Mouse (Mus musculus) cerebellum, adult 2 months (tissue): ENCODE data around the gene Psmd8. TPM values are rescaled to one million over a fixed set of nuclear protein-coding genes. Genes with fewer than 3 reads are reported as not detected.
"Not testable (repeated sequence)": the region's sequence is repeated elsewhere in the genome, so short reads cannot be mapped to it uniquely, and the experiment has no call there.

ENCODE experiments used
- DNase-seq, 2 experiments: peaks; one replicate each; pipeline ENCODE4 v3.0.0; 2021
- H3K27ac ChIP-seq: fragments of 200-500 bp; 2 replicates; pipeline ENCODE4 v1.5.1; 2012; ENCODE audit warnings: low read length, control low read depth, inconsistent platforms; ENCODE audit not compliant: insufficient read depth
- H3K27me3 ChIP-seq: fragments of 200-500 bp; 2 replicates; pipeline ENCODE4 v1.6.1; 2012; ENCODE audit warnings: inconsistent platforms, mild to moderate bottlenecking, low read length, moderate library complexity; ENCODE audit not compliant: control insufficient read depth, insufficient read depth
- H3K4me1 ChIP-seq: fragments of 200-500 bp; 2 replicates; pipeline ENCODE4 v1.6.1; 2011; ENCODE audit warnings: low read length; ENCODE audit not compliant: control insufficient read depth, insufficient read depth
- H3K4me3 ChIP-seq: fragments of 200-500 bp; replicated peaks from 2 replicates; pipeline ENCODE3; 2011; ENCODE audit warnings: mild to moderate bottlenecking, low read depth, low read length, control low read depth; ENCODE audit not compliant: insufficient read depth
- CTCF ChIP-seq: fragments of 200-500 bp; IDR thresholded peaks from 2 replicates; pipeline ENCODE4 v1.5.1; 2011; ENCODE audit warnings: low read depth, mild to moderate bottlenecking, control low read depth, low read length, moderate library complexity, borderline replicate concordance; ENCODE audit not compliant: insufficient read depth
- POLR2A ChIP-seq: fragments of 200-500 bp; IDR thresholded peaks from 2 replicates; pipeline ENCODE4 v1.6.1; 2011; ENCODE audit warnings: low read length, control low read depth, borderline replicate concordance; ENCODE audit not compliant: insufficient read depth
- WGBS: fragments of 180-500 bp; shearing (Covaris S2); methylation state at CpG from one replicate; pipeline ENCODE4 v1.1.7; 2018; 5-methylcytosine and 5-hydroxymethylcytosine counted together
- polyA plus RNA-seq: library from polyadenylated mRNA; depleted of rRNA; stranded (reverse); fragments of >200 nt; gene quantifications from 2 replicates; pipeline ENCODE4 v1.2.3, GENCODE M21; 2012

Psmd8 gene
- polyA plus RNA-seq, 1 experiment, result 239 TPM

- no peak overlapping the region for H3K27ac ChIP-seq
- TF ChIP-seq CTCF (no peak), POLR2A (no peak)
- H3K27me3 ChIP-seq, result no peaks in the 10 kb centered on the region
- no peak overlapping the region for H3K4me3 ChIP-seq
- H3K4me1 ChIP-seq, result no peaks in the 10 kb centered on the region
- DNase-seq, result no peak
- WGBS, result 31% methylated on average over 26 of the region's 26 CpGs
These were observed 31.8 kb upstream of the Psmd8 start for GRCm38 (mm10) chr7:29212199-29212765.

- peak overlapping the region; percentile 46 for H3K4me3 ChIP-seq
- WGBS, result 5% methylated on average over 34 of the region's 34 CpGs
- no peaks in the 10 kb centered on the region for H3K4me1 ChIP-seq
- TF ChIP-seq POLR2A (no peak), CTCF (no peak)
- H3K27me3 ChIP-seq, result no peaks in the 10 kb centered on the region
- H3K27ac ChIP-seq, result no peak overlapping the region
- peak; percentile 41 to 42 for DNase-seq
These were observed 31.1 kb upstream of the Psmd8 start for GRCm38 (mm10) chr7:29211415-29212198.

- H3K27ac ChIP-seq, DNase-seq, H3K4me1 ChIP-seq, H3K27me3 ChIP-seq: not testable (repeated sequence)
- 22% methylated on average over 15 of the region's 15 CpGs for WGBS
- peak overlapping the region; percentile 46 for H3K4me3 ChIP-seq
These were observed 30.5 kb upstream of the Psmd8 start for GRCm38 (mm10) chr7:29211013-29211412.

- DNase-seq, result no peak
- Histone ChIP-seq H3K27me3 (no peaks in the 10 kb centered on the region), H3K4me1 (no peaks in the 10 kb centered on the region), H3K4me3 (no peak overlapping the region), H3K27ac (no peak overlapping the region)
- TF ChIP-seq POLR2A (no peak), CTCF (no peak)
- WGBS, result 81% methylated on average over 6 of the region's 6 CpGs
These were observed 22.1 kb upstream of the Psmd8 start for GRCm38 (mm10) chr7:29202577-29202976.

GRCm38 (mm10) chr7:29194230-29194629 is 13.7 kb upstream of the Psmd8 start:
- 93% methylated on average over 1 of the region's 1 CpGs for WGBS
- not testable (repeated sequence) for DNase-seq, H3K27ac ChIP-seq, H3K4me1 ChIP-seq, H3K27me3 ChIP-seq, H3K4me3 ChIP-seq

- not testable (repeated sequence) for H3K4me3 ChIP-seq, DNase-seq, H3K27me3 ChIP-seq, H3K4me1 ChIP-seq, H3K27ac ChIP-seq
- WGBS, result 81% methylated on average over 4 of the region's 4 CpGs
These were observed 822 bp upstream of the Psmd8 start for GRCm38 (mm10) chr7:29181323-29181722.

- peak overlapping the region; percentile 32 for H3K4me3 ChIP-seq
- peaks cover 7% of the 10 kb centered on the region for H3K4me1 ChIP-seq
- H3K27me3 ChIP-seq, result no peaks in the 10 kb centered on the region
- H3K27ac ChIP-seq, result no peak overlapping the region
- no peak for TF ChIP-seq CTCF
- TF ChIP-seq POLR2A, result no peak
- 38% methylated on average over 5 of the region's 5 CpGs for WGBS
- no peak for DNase-seq
These were observed 344 bp upstream of the Psmd8 start for GRCm38 (mm10) chr7:29180854-29181236.

GRCm38 (mm10) chr7:29179323-29179722 is 1.2 kb downstream of the Psmd8 start:
- H3K27me3 ChIP-seq, result no peaks in the 10 kb centered on the region
- no peak for DNase-seq
- peaks cover 7% of the 10 kb centered on the region for H3K4me1 ChIP-seq
- 43% methylated on average over 7 of the region's 7 CpGs for WGBS
- TF ChIP-seq CTCF (no peak), POLR2A (no peak)
- H3K4me3 ChIP-seq, result peak overlapping the region; percentile 50
- H3K27ac ChIP-seq, result no peak overlapping the region

- TF ChIP-seq CTCF, result no peak
- no peak for TF ChIP-seq POLR2A
- H3K4me1 ChIP-seq, result peaks cover 7% of the 10 kb centered on the region
- DNase-seq, result no peak
- no peak overlapping the region for H3K4me3 ChIP-seq
- 87% methylated on average over 4 of the region's 4 CpGs for WGBS
- H3K27me3 ChIP-seq, result no peaks in the 10 kb centered on the region
- H3K27ac ChIP-seq, result no peak overlapping the region
These were observed 2.4 kb downstream of the Psmd8 start for GRCm38 (mm10) chr7:29178106-29178505.
